Mouse (Mus musculus) embryonic fibroblast, embryonic 13.5 days (primary cell): ENCODE measurements around the gene Akr1c18.

Experiments
- CTCF ChIP-seq: IDR thresholded peaks from 2 replicates; pipeline ENCODE4 v1.5.1; 2011; ENCODE audit warnings: mild to moderate bottlenecking, control low read depth, low read length, moderate library complexity, borderline replicate concordance; ENCODE audit not compliant: insufficient read depth
- POLR2A ChIP-seq: IDR thresholded peaks from 2 replicates; pipeline ENCODE4 v1.6.1; 2011; ENCODE audit warnings: low read depth, mild to moderate bottlenecking, control low read depth, low read length, moderate library complexity

GRCm38 (mm10) chr13:4101691-4102090 is 48.8 kb downstream of the Akr1c18 start:
- TF ChIP-seq CTCF (no peak), POLR2A (no peak)
